Mouse (Mus musculus): ENCODE results near the gene Nr0b1. TPM values are rescaled to one million over a fixed set of nuclear protein-coding genes. Genes with fewer than 3 reads are reported as not detected.

The Nr0b1 gene
- polyA plus RNA-seq (2012; rRNA removed): 0.06 and 0.09 TPM in 2 replicates
- polyA plus RNA-seq (2014; fragmentation: Nextera tagmentation; extraction: Ambion mirVana): 0.10 and 0.14 TPM in 2 replicates

DNA sequence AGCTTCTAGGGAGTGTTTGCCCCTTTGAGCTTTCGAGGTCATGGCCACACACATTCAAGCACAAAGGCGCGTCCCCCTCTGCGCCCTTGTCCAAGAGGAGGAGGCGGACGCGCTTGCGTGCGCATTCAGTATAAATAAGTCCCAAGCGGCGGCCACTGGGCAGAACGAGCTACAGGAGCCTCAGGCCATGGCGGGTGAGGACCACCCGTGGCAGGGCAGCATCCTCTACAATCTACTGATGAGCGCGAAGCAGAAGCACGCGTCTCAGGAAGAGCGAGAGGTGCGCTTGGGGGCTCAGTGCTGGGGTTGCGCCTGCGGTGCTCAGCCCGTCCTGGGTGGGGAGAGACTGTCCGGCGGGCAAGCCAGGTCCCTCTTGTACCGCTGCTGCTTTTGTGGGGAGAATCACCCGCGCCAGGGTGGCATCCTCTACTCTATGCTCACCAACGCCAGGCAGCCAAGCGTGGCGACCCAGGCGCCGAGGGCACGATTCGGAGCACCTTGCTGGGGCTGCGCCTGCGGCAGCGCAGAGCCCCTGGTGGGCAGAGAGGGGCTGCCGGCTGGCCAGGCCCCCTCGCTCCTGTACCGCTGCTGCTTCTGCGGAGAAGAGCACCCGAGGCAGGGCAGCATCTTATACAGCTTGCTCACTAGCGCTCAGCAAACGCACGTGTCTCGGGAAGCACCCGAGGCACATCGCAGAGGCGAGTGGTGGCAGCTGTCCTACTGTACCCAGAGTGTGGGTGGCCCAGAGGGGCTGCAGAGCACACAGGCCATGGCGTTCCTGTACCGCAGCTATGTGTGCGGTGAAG, at the start of gene Nr0b1:
TSS of gene Nr0b1 (plus strand) at position 151 of the 806 bp plus-strand sequence.
- ATAC-seq (ENCODE audit: insufficient read depth) (no peak), DNase-seq (ENCODE audit: low read depth in 3 of 3, low spot score in 3 of 3) (no peak)
- H3K36me3 ChIP-seq (replicated peaks; ENCODE audit: control insufficient read depth, insufficient read depth, low read depth): no peaks in the 10 kb centered on the region
- no peaks in the 10 kb centered on the region for H3K4me1 ChIP-seq (replicated peaks; ENCODE audit: control insufficient read depth in 2 of 2, insufficient read depth in 2 of 2, low read length in 1 of 2)
- H3K4me3 ChIP-seq (ENCODE audit: insufficient read depth in 1 of 2, low read depth in 2 of 2, low read length in 2 of 2): no peak within 1 kb of the TSS
- no peaks in the 10 kb centered on the region; the same call in 1 of the 2 replicates for H3K27me3 ChIP-seq (ENCODE audit: control insufficient read depth, insufficient read depth, low read length)
- H3K9ac ChIP-seq (replicated peaks): no peak within 1 kb of the TSS
- WGBS (ENCODE audit: insufficient replicate concordance): 16% methylated on average over 47 of the region's 53 CpGs
- no peak within 1 kb of the TSS for H3K4me2 ChIP-seq (ENCODE audit: low read depth)
- no peak within 1 kb of the TSS for H3K27ac ChIP-seq
- TF ChIP-seq EP300 (IDR thresholded peaks at IDR 0.05; ENCODE audit: low read depth): no peak
- TF ChIP-seq CTCF (IDR thresholded peaks at IDR 0.05; ENCODE audit: low read depth): no peak
- H3K9me3 ChIP-seq (ENCODE audit: control insufficient read depth, low read length): no peaks in the 10 kb centered on the region

DNA sequence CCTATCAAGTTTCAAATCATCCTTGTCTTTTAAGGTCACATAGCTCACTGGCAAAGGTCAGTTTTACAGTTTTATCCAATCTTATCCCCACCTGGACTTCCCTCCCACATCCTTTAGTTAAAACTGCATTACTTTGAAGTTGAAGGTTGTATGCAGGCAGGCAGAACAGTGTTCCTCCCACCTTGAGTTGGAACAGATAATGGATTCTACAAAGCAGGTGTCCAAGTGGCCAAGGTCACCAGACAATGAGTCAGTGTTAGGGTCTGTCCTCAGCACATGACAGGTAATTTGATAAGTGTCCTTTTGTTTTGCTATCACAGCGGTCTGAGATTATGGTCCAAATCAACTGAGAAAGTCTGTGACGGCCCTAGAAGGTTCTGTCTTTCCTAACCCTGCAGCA, 4.3 kb upstream of the Nr0b1 start:
- Histone ChIP-seq H3K9ac (replicated peaks) (no peak overlapping the region), H3K4me1 (replicated peaks; ENCODE audit: control insufficient read depth in 2 of 2, insufficient read depth in 2 of 2, low read length in 1 of 2) (no peaks in the 10 kb centered on the region), H3K4me2 (ENCODE audit: low read depth) (no peak overlapping the region), H3K27ac (no peak overlapping the region), H3K9me3 (ENCODE audit: control insufficient read depth, low read length) (no peaks in the 10 kb centered on the region), H3K27me3 (ENCODE audit: control insufficient read depth, insufficient read depth, low read length) (no peaks in the 10 kb centered on the region; the same call in 1 of the 2 replicates), H3K36me3 (replicated peaks; ENCODE audit: control insufficient read depth, insufficient read depth, low read depth) (no peaks in the 10 kb centered on the region), H3K4me3 (ENCODE audit: insufficient read depth in 1 of 2, low read depth in 2 of 2, low read length in 2 of 2) (no peak overlapping the region)
- DNase-seq (ENCODE audit: low read depth in 3 of 3, low spot score in 3 of 3) (no peak), ATAC-seq (ENCODE audit: insufficient read depth) (no peak)
- no peak for TF ChIP-seq CTCF (IDR thresholded peaks at IDR 0.05; ENCODE audit: low read depth)
- no peak for TF ChIP-seq EP300 (IDR thresholded peaks at IDR 0.05; ENCODE audit: low read depth)
- WGBS (ENCODE audit: insufficient replicate concordance): 43% methylated on average over 2 of the region's 2 CpGs

DNA sequence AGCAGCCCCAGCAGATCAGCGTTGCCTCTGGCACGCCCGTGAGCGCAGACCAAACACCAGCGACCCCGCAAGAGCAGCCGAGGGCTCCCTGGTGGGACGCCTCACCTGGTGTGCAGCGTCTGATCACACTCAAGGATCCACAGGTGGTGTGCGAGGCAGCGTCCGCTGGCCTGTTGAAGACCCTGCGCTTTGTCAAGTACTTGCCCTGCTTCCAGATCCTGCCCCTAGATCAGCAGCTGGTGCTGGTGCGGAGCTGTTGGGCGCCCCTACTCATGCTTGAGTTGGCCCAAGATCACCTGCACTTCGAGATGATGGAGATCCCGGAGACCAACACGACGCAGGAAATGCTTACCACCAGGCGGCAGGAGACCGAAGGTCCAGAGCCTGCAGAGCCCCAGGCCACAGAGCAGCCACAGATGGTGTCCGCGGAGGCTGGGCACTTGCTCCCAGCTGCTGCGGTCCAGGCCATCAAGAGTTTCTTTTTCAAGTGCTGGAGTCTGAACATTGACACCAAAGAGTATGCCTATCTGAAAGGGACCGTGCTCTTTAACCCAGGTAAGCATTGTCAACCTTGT, 943 bp downstream of the Nr0b1 start:
- H3K9ac ChIP-seq (replicated peaks): no peak overlapping the region
- ATAC-seq (ENCODE audit: insufficient read depth): no peak
- H3K27me3 ChIP-seq (ENCODE audit: control insufficient read depth, insufficient read depth, low read length): no peaks in the 10 kb centered on the region; the same call in 1 of the 2 replicates
- no peak overlapping the region for H3K4me3 ChIP-seq (ENCODE audit: insufficient read depth in 1 of 2, low read depth in 2 of 2, low read length in 2 of 2)
- H3K36me3 ChIP-seq (replicated peaks; ENCODE audit: control insufficient read depth, insufficient read depth, low read depth): no peaks in the 10 kb centered on the region
- H3K4me1 ChIP-seq (replicated peaks; ENCODE audit: control insufficient read depth in 2 of 2, insufficient read depth in 2 of 2, low read length in 1 of 2): no peaks in the 10 kb centered on the region
- no peak for DNase-seq (ENCODE audit: low read depth in 3 of 3, low spot score in 3 of 3)
- no peak overlapping the region for H3K4me2 ChIP-seq (ENCODE audit: low read depth)
- WGBS (ENCODE audit: insufficient replicate concordance): 11% methylated on average over 24 of the region's 25 CpGs
- TF ChIP-seq CTCF (IDR thresholded peaks at IDR 0.05; ENCODE audit: low read depth) (no peak), EP300 (IDR thresholded peaks at IDR 0.05; ENCODE audit: low read depth) (no peak)
- no peaks in the 10 kb centered on the region for H3K9me3 ChIP-seq (ENCODE audit: control insufficient read depth, low read length)
- no peak overlapping the region for H3K27ac ChIP-seq

DNA sequence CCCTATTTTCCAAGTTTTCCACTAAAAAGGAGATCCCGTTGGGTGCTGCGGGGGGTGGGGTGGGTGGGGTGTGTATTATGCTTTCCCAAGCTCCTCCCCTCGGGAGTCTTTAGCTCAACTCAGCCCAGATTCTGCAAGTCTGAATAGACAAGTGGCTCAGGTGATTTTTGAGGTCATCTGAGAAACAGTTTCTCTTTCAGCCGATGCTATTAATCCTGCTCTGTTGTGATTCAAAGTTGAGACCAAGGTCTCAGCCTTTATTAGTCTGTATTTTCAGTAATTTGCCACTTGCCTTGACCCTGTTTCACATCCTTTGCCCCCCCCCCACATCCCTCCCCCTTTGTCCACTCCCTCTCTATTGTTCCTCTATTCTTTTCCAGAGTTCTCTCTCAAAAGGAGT, 1.8 kb downstream of the Nr0b1 start:
- Histone ChIP-seq H3K9ac (replicated peaks) (no peak overlapping the region), H3K4me2 (ENCODE audit: low read depth) (no peak overlapping the region), H3K27me3 (ENCODE audit: control insufficient read depth, insufficient read depth, low read length) (no peaks in the 10 kb centered on the region; the same call in 1 of the 2 replicates), H3K27ac (no peak overlapping the region), H3K4me3 (ENCODE audit: insufficient read depth in 1 of 2, low read depth in 2 of 2, low read length in 2 of 2) (no peak overlapping the region), H3K4me1 (replicated peaks; ENCODE audit: control insufficient read depth in 2 of 2, insufficient read depth in 2 of 2, low read length in 1 of 2) (no peaks in the 10 kb centered on the region), H3K36me3 (replicated peaks; ENCODE audit: control insufficient read depth, insufficient read depth, low read depth) (no peaks in the 10 kb centered on the region), H3K9me3 (ENCODE audit: control insufficient read depth, low read length) (no peaks in the 10 kb centered on the region)
- DNase-seq (ENCODE audit: low read depth in 3 of 3, low spot score in 3 of 3) (no peak), ATAC-seq (ENCODE audit: insufficient read depth) (no peak)
- 25% methylated on average over 4 of the region's 4 CpGs for WGBS (ENCODE audit: insufficient replicate concordance)
- TF ChIP-seq CTCF (IDR thresholded peaks at IDR 0.05; ENCODE audit: low read depth) (no peak), EP300 (IDR thresholded peaks at IDR 0.05; ENCODE audit: low read depth) (no peak)

DNA sequence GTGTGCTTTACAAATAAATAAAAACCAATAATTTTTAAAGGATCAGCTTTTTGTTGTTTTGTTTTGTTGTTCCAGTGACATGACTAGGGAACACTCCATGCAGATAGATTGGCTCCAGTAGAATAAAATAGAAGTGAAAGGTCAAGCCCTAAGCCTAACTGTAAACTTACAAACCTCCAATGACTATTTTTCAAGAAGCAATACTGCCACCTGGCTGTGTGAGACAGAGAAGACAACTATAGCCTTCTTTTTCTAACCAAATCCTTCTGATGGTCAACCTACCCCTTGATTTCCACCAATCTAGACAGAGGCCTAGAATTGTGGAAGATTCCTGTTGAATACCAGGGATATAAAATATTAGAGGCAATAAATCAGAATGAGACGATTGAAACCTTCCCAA, 45.7 kb downstream of the Nr0b1 start:
- Histone ChIP-seq H3K9ac (replicated peaks) (no peak overlapping the region), H3K4me1 (replicated peaks; ENCODE audit: control insufficient read depth in 2 of 2, insufficient read depth in 2 of 2, low read length in 1 of 2) (no peaks in the 10 kb centered on the region), H3K4me2 (ENCODE audit: low read depth) (no peak overlapping the region), H3K27ac (no peak overlapping the region), H3K27me3 (ENCODE audit: control insufficient read depth, insufficient read depth, low read length) (no peaks in the 10 kb centered on the region), H3K4me3 (ENCODE audit: insufficient read depth in 1 of 2, low read depth in 2 of 2, low read length in 2 of 2) (no peak overlapping the region), H3K9me3 (ENCODE audit: control insufficient read depth, low read length) (no peaks in the 10 kb centered on the region), H3K36me3 (replicated peaks; ENCODE audit: control insufficient read depth, insufficient read depth, low read depth) (no peaks in the 10 kb centered on the region)
- no peak for ATAC-seq (ENCODE audit: insufficient read depth)
- TF ChIP-seq EP300 (IDR thresholded peaks at IDR 0.05; ENCODE audit: low read depth): no peak
- no peak for TF ChIP-seq CTCF (IDR thresholded peaks at IDR 0.05; ENCODE audit: low read depth)
- DNase-seq (ENCODE audit: low read depth in 3 of 3, low spot score in 3 of 3): no peak
- no CpG with 5 or more reads among the region's 1 CpGs for WGBS (ENCODE audit: insufficient replicate concordance)

Other genes with a start within 250 kb of the Nr0b1 start
- gene Samt3, start 147.6 kb upstream of the Nr0b1 start, polyA plus RNA-seq (2012; rRNA removed): not detected in 2 replicates
- gene Samt3, start 147.6 kb upstream of the Nr0b1 start, polyA plus RNA-seq (2014; fragmentation: Nextera tagmentation; extraction: Ambion mirVana): not detected in 2 replicates
- gene Mageb4, start 113.3 kb downstream of the Nr0b1 start, polyA plus RNA-seq (2012; rRNA removed): not detected in 2 replicates
- gene Mageb4, start 113.3 kb downstream of the Nr0b1 start, polyA plus RNA-seq (2014; fragmentation: Nextera tagmentation; extraction: Ambion mirVana): not detected in 2 replicates